Mouse (Mus musculus) liver, embryonic 11.5 days (tissue): ENCODE results near the gene Stard13. TPM values are rescaled to one million over a fixed set of nuclear protein-coding genes. Genes with fewer than 3 reads are reported as not detected.

ENCODE experiments used
- ATAC-seq: fragments of 200-750 bp; cut with Nextera tagmentation; replicated peaks from 2 replicates; pipeline ENCODE4 v1.8.0; 2017; ENCODE audit warnings: moderate number of reproducible peaks, mild to moderate bottlenecking, moderate TSS enrichment, moderate library complexity; ENCODE audit not compliant: low FRiP score
- DNase-seq: peaks from one replicate; pipeline ENCODE4 v3.0.0-alpha.2; 2017; ENCODE audit warnings: low spot score
- H3K27ac ChIP-seq: fragments of 300-500 bp; sonication (generic); 2 replicates; pipeline ENCODE4 v1.5.1; 2014; ENCODE audit warnings: mild to moderate bottlenecking, low read depth, low read length, control low read depth
- H3K27me3 ChIP-seq: fragments of 300-500 bp; sonication (generic); replicated peaks from 2 replicates; pipeline ENCODE4 v1.6.1; 2014; ENCODE audit warnings: low read length, mixed read lengths; ENCODE audit not compliant: control insufficient read depth, insufficient read depth
- H3K36me3 ChIP-seq: fragments of 300-500 bp; sonication (generic); 2 replicates; pipeline ENCODE4 v1.6.1; 2014; ENCODE audit warnings: mild to moderate bottlenecking, low read length, moderate library complexity, mixed read lengths; ENCODE audit not compliant: control insufficient read depth, insufficient read depth
- H3K4me1 ChIP-seq: fragments of 300-500 bp; sonication (generic); replicated peaks from 2 replicates; pipeline ENCODE4 v1.6.1; 2014; ENCODE audit warnings: low read length, mixed read lengths; ENCODE audit not compliant: control insufficient read depth, insufficient read depth
- H3K4me2 ChIP-seq: fragments of 300-500 bp; sonication (generic); 2 replicates; pipeline ENCODE4 v1.6.1; 2014; ENCODE audit warnings: mild to moderate bottlenecking, control low read depth, moderate library complexity
- H3K4me3 ChIP-seq: fragments of 300-500 bp; sonication (generic); 2 replicates; pipeline ENCODE4 v1.5.1; 2014; ENCODE audit warnings: low read depth, low read length, control low read depth
- H3K9ac ChIP-seq: fragments of 300-500 bp; sonication (generic); 2 replicates; pipeline ENCODE4 v1.6.1; 2014; ENCODE audit warnings: low read depth, low read length, control low read depth
- H3K9me3 ChIP-seq: fragments of 300-500 bp; sonication (generic); 2 replicates; pipeline ENCODE4 v1.6.1; 2016; ENCODE audit warnings: low read length, inconsistent platforms, mixed read lengths; ENCODE audit not compliant: control insufficient read depth
- WGBS: fragments of 180-500 bp; shearing (Covaris S2); extraction: QIAGEN DNeasy Blood & Tissue Kit; methylation state at CpG from one replicate; pipeline ENCODE4 v1.1.7; 2014; 5-methylcytosine and 5-hydroxymethylcytosine counted together
- polyA plus RNA-seq: library from polyadenylated mRNA; unstranded; fragments of >200 nt; fragmentation: Nextera tagmentation; extraction: Ambion mirVana; gene quantifications from 2 replicates; pipeline ENCODE4 v1.2.1, GENCODE M21; 2014

Gene Stard13
- polyA plus RNA-seq, 1 experiment from 2014 or later = 2.3 TPM

- Histone ChIP-seq H3K4me1 (no peaks in the 10 kb centered on the region; the same call in 1 of the 2 replicates), H3K9ac (no peak overlapping the region), H3K4me2 (peak overlapping the region; percentile 92), H3K4me3 (peak overlapping the region; percentile 52), H3K9me3 (no peaks in the 10 kb centered on the region), H3K36me3 (no peaks in the 10 kb centered on the region), H3K27me3 (peaks cover 17% of the 10 kb centered on the region), H3K27ac (no peak overlapping the region)
- whole genome bisulfite sequencing = 33% methylated on average over 9 of the region's 13 CpGs
- DNase-seq (no peak), ATAC-seq (no peak)
Measured at GRCm38 (mm10) chr5:151232576-151233299, 898 bp downstream of the Stard13 start.

DNA sequence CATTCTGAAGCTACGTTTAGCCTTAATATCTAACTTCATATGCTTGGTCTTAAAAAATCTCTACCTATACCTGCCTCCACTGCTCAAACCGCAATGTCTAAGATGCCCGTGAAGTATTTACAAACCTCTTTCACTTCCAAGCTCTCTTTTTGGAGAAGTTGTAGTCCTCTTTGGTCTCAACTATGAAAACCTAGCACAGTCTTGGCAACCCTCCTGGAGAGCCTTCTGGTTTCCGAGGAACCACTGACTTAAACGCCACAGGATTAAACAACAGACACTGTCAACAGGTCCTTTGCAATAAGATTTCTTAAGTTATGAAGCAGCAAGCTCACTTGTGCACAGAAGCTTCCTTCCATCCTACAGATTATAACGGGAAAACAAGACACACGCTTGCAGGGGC lies 1.8 kb downstream of the Stard13 start:
- no peaks in the 10 kb centered on the region for H3K9me3 ChIP-seq
- no peaks in the 10 kb centered on the region for H3K36me3 ChIP-seq
- H3K4me1 ChIP-seq = no peaks in the 10 kb centered on the region; the same call in 1 of the 2 replicates
- H3K4me2 ChIP-seq = no peak overlapping the region
- H3K4me3 ChIP-seq = no peak overlapping the region
- H3K27ac ChIP-seq = no peak overlapping the region
- peaks cover 17% of the 10 kb centered on the region for H3K27me3 ChIP-seq
- no peak overlapping the region for H3K9ac ChIP-seq
- WGBS = 89% methylated on average over 7 of the region's 7 CpGs
- ATAC-seq (no peak), DNase-seq (no peak)

GRCm38 (mm10) chr5:151231411-151231810 lies 2.2 kb downstream of the Stard13 start:
- no peak overlapping the region for H3K9ac ChIP-seq
- H3K27me3 ChIP-seq = peaks cover 17% of the 10 kb centered on the region
- no peak for DNase-seq
- H3K27ac ChIP-seq = no peak overlapping the region
- H3K9me3 ChIP-seq = no peaks in the 10 kb centered on the region
- no peak overlapping the region for H3K4me2 ChIP-seq
- H3K36me3 ChIP-seq = no peaks in the 10 kb centered on the region
- no peaks in the 10 kb centered on the region; the same call in 1 of the 2 replicates for H3K4me1 ChIP-seq
- H3K4me3 ChIP-seq = no peak overlapping the region
- 76% methylated on average over 4 of the region's 4 CpGs for WGBS
- ATAC-seq = no peak

GRCm38 (mm10) chr5:151230427-151230826 lies 3.2 kb downstream of the Stard13 start:
- no peaks in the 10 kb centered on the region for H3K36me3 ChIP-seq
- no peak overlapping the region for H3K4me2 ChIP-seq
- DNase-seq (no peak), ATAC-seq (no peak)
- H3K4me3 ChIP-seq = no peak overlapping the region
- H3K9ac ChIP-seq = no peak overlapping the region
- peaks cover 17% of the 10 kb centered on the region for H3K27me3 ChIP-seq
- WGBS = 82% methylated on average over 4 of the region's 4 CpGs
- H3K27ac ChIP-seq = no peak overlapping the region
- no peaks in the 10 kb centered on the region; the same call in 1 of the 2 replicates for H3K4me1 ChIP-seq
- no peaks in the 10 kb centered on the region for H3K9me3 ChIP-seq

DNA sequence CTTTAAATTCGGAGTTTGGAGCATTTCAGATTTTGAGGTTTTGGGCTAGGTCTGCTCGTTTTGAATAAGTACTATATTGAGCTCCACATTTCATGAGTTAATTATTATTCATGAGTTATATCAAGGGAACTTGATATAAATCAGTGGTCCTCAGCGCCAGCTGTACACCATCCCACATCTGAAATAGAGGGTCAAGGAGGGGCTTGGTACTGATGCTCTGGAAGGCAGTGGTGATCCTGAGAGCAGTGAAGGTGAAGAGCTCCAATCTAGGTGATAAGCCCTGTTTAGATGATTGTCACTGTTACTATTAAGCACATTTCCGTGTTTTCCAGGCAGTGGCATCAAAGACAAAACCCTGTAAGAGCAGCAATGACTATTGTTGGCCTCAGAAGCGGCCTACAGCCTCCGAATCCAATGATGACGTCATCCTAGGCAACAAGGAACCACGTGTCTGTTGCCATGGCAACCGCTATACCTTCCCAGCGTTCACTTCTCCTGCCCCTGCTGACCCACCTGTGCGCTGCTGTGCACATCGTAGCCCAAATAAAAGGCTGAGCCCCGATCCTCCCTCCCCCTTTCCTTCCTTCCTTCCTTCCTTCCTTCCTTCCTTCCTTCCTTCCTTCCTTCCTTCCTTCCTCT lies 5.2 kb downstream of the Stard13 start:
- Histone ChIP-seq H3K4me1 (no peaks in the 10 kb centered on the region; the same call in 1 of the 2 replicates), H3K9ac (no peak overlapping the region), H3K4me3 (no peak overlapping the region), H3K4me2 (no peak overlapping the region), H3K36me3 (no peaks in the 10 kb centered on the region), H3K27me3 (peaks cover 8% of the 10 kb centered on the region), H3K9me3 (no peaks in the 10 kb centered on the region), H3K27ac (no peak overlapping the region)
- ATAC-seq (no peak), DNase-seq (no peak)
- 77% methylated on average over 13 of the region's 13 CpGs for WGBS

GRCm38 (mm10) chr5:151223696-151224366 lies 9.8 kb downstream of the Stard13 start:
- Histone ChIP-seq H3K27ac (no peak overlapping the region), H3K4me1 (no peaks in the 10 kb centered on the region), H3K4me3 (no peak overlapping the region), H3K4me2 (no peak overlapping the region), H3K27me3 (no peaks in the 10 kb centered on the region), H3K9ac (no peak overlapping the region), H3K9me3 (no peaks in the 10 kb centered on the region), H3K36me3 (no peaks in the 10 kb centered on the region)
- DNase-seq = no peak
- 59% methylated on average over 4 of the region's 4 CpGs for WGBS
- no peak for ATAC-seq

GRCm38 (mm10) chr5:151222791-151223190 lies 10.8 kb downstream of the Stard13 start:
- H3K4me3 ChIP-seq = no peak overlapping the region
- H3K4me2 ChIP-seq = no peak overlapping the region
- H3K36me3 ChIP-seq = no peaks in the 10 kb centered on the region
- DNase-seq (no peak), ATAC-seq (no peak)
- no peaks in the 10 kb centered on the region for H3K9me3 ChIP-seq
- WGBS = 81% methylated on average over 1 of the region's 1 CpGs
- no peak overlapping the region for H3K9ac ChIP-seq
- no peak overlapping the region for H3K27ac ChIP-seq
- H3K27me3 ChIP-seq = no peaks in the 10 kb centered on the region
- H3K4me1 ChIP-seq = no peaks in the 10 kb centered on the region

DNA sequence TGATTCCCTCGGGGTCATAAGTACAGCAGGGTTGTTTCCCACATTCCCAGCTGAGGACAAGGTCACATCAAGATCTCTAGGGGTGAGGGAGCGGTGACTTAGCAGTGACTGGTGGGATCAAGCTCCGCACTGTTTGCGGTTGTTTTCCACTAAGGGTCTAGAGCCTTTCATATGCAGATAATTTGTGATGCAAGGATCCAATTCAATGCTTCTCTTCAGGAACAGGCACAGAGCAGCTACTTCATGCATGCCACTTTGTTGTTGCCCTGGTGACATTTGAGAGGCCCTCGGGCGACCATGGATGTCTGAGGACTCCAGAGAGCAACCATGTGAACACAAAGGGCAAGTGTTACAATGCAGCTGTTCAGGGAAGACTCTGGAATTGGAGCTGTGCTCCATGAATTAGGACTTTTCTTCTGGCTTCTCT lies 14.9 kb downstream of the Stard13 start:
- WGBS = 80% methylated on average over 6 of the region's 6 CpGs
- DNase-seq (no peak), ATAC-seq (no peak)
- Histone ChIP-seq H3K4me2 (no peak overlapping the region), H3K36me3 (no peaks in the 10 kb centered on the region), H3K4me3 (no peak overlapping the region), H3K27ac (no peak overlapping the region), H3K9ac (no peak overlapping the region), H3K27me3 (no peaks in the 10 kb centered on the region), H3K9me3 (no peaks in the 10 kb centered on the region), H3K4me1 (no peaks in the 10 kb centered on the region)
